Mouse (Mus musculus) heart, adult 9 months (tissue): Measurements from ENCODE around the gene Cmss1.
A peak's percentile ranks its signal among the peaks of the same experiment; 100 is the strongest.

ENCODE experiments used
- DNase-seq, 2 experiments: peaks; one replicate each; pipeline ENCODE4 v3.0.0; 2022; ENCODE audit warnings: low spot score in 2 of 2

Gene Cmss1

DNA sequence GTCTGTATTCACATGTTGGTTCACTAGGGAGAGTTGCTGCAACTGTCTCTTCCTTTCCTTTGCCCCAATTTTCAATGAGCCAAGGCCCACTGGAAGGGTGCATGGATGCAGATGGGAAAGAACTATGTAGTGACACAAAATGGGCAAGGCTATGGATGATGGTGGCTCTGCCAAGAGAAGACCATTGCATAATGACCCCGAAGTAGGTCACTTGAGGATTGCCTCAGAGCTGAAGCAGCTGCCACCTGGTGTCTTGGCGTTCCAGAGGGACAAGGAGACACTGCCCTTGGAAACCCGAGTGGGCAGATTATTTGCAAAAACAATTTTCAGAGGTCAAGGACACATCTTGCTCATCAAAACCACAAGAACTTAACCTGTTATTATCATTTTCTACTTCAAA lies 257.6 kb downstream of the Cmss1 start:
- DNase-seq: peak; percentile 61 to 71

DNA sequence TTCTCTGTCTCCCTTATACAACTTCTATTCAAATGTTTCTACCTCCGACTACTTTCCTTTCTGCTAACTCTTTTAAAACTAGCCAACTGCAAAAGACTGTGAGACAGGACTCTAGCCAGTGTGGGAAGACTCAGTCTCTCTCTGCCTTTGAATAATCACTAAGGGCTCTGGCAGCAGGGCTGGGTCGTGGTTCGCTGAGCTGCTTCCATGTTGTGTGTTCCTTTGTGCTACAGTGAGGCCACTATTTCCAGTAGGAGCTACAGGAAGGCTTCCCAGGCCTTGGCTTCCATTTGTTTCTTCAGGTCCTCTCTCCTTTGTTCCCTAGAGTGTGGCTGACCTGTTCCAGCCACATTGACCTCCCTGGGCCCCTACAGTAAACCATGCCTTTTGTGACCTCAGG lies 260.4 kb downstream of the Cmss1 start:
- no peak for DNase-seq

DNA sequence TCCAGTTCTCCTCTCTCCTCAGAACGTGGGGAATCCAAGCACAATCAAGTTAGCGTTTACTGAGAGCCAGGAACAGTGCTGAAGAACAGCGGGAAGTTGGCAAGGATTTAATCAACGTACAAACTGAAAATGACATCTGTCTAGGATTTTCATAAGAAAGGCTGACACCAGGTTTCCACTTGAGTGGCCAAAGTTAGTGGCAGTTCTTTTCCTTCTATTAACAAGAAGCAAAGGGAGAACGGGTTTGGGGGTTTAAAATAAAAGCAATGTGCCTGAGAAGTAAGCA lies 266.1 kb downstream of the Cmss1 start:
- no peak for DNase-seq

DNA sequence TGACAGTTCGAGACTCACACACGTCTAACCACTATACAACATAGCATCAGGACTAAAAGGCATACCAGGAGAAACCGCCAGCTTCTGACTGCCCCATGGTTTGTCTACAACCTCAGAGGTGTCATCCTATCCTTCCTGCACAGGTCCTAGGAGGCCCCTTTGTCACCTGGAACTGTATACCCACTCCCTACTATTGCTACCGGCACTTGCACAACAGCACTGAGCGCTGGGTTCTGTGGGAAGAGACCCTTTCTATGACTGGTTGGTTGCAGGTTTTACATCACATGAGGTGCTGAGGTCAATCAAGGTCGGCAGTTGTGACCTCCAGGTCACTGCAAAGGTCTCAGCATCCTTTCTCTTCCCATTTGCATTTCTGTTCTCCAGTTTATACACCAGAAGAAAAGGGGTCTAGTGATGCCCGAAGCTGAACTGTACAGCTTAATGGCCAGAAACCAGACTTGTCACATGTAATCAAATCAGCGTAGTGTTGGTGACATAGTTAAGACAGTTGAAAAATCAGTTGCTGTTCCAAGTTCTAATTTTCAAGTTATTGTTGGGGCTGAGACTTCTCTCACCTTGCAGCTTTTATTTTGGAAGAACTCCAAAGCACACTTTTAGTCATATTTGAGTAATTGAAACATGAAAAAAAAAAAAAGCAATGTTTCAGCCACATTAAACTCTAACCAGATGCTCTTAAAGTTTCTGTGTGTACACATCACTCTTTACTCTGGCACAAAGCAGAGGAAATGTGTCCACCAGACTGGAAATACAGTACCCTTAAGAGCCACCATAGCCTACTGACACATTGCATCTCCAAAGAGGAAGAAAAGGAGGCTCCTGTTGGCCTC lies 266.7 kb downstream of the Cmss1 start:
- no peak for DNase-seq

DNA sequence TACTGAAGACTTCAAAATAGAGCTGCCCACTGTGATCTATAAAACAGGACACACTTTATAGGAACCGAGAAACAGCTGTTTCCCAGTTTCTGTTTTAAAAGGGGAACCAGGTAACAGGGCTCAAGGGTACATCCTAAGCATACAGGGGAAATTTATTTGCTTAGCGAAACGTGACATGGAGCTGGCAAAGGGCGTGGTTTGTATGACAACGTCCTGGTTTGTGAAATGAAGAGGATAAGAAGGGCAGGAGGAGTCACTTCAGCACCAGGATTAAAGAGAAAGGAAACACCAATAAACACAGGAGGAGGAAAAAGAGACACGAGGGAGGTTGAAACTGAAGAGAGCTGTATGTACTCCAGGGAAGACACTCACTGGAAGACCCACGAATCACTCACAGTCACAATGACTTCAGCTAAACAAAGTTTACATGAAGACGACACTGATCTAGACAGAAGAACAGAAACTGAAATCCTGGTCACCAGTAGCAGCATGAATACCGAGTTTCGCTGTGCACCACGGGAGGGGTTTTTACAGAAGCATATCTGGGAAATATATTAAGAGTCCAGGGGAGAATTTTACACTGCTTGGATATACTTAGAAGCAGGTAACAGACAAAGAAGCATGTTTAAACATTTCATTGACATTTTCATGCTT lies 269.8 kb downstream of the Cmss1 start:
- DNase-seq: peak in 1 of 2 experiments; percentile 67

DNA sequence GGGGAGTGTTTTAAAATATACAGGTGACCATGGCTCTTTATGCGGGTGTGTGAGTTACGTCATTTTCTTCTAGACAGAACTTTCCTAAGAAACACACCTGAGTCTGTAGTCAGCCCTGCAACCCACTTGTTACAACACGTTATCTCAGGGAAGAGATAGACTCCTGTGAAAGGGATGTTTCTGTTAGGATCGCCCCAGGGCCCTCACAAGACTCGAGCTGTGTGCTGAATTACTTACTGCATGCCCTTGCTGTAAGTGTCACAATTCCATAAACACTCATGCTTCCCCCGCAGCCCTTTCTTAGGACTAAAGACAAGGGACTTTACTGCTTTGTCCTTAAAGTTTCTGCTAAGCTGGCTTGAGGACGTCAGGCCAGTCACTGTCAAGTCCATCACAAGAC lies 274.4 kb downstream of the Cmss1 start:
- no peak for DNase-seq

DNA sequence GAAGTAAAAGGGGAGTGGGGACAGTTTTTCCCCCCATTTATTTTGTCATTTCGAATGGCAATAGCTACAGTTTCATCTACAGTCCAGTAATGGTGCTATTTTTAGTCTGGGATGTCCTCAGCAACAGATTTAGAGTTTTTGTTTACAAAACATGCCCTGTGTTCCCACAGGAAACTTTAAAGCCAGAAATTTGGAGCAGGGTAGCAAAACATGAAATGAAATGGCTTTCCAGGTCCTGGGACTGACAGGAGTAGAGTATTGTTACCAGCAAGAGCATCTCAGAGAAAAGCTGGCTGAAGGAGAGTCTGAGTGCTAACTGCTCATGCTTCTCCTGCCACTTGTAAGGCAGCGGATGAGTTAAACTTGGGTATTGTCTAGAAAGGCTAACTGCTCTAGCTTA lies 276.6 kb downstream of the Cmss1 start:
- DNase-seq: no peak

DNA sequence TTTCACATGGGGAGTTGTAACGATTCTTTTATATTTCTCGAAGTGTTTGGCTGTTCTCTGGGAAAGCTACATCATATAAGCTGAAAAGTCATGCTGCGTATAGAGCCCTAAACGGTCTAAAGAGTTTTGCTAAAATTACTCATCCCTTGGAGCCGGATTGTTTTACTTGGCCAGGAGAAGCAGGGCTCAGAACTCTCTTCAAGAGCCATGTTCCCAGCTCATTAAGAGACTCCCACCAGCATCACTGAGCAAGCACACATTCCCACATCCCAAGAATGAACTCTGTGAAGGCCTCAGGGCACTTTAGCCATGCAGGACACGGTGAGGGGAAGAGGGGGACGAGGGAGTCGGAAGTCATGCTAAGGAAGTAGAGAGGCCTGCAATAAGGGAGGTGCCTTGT lies 277.6 kb downstream of the Cmss1 start:
- peak; percentile 41 to 46 for DNase-seq

DNA sequence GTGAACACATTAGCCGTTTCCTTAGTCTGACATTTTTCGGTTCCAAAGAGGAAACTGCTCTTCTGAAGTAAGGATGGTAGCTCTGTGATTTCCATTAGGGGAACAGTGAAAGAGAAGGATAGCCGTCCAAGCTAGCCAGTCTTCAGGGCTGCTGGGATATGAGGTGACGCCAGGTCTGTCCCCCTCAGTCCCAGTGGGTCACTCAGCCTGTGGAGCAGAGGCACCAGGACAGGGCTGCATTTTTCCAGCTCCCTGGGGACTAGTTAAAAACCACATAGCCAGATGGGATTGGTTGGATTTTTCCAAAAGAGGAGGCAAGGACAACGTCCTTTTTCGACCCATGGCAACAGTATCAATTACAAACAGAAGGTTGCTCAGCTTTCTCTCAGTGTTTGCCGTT lies 279.7 kb downstream of the Cmss1 start:
- DNase-seq: peak; percentile 77 to 78

DNA sequence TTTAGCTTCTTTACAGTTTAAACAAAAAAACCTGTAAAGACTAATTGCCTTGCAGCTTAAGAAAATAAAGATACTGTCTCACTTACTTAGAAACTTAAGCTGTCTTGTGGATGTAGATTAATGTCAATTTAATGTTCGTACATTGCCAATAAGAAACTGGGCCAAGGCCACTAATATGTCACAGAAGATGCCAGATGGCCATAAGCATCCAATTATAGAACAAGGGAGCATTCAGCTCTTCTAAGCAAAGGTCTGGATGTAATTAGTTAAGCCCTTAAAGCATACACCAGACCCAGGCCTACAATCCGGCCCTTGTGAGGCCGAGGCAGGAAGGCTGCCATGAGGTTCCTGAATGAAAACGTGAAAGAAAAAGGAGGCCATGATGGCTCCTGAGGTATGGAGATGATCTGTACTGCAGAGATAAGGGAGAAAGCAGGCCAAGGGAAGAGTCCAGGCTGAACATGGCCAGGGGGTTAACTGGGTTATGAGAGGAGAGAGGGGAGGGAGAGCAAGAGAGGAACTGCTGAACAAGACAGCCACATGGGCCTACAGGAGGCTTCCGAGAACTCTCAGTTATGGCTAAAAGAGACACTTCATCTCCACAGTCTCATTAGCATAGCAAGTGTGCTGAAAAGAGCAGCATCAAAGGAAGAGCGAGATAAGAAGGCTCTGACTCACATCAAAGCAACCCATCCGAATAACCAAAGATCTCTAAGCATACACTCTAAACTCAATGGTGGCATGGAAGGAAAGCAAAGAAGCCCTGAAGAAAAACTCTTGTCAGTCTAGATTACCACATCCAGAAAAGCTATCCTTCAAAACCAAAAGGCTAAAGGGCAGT lies 287.2 kb downstream of the Cmss1 start:
- DNase-seq: no peak

DNA sequence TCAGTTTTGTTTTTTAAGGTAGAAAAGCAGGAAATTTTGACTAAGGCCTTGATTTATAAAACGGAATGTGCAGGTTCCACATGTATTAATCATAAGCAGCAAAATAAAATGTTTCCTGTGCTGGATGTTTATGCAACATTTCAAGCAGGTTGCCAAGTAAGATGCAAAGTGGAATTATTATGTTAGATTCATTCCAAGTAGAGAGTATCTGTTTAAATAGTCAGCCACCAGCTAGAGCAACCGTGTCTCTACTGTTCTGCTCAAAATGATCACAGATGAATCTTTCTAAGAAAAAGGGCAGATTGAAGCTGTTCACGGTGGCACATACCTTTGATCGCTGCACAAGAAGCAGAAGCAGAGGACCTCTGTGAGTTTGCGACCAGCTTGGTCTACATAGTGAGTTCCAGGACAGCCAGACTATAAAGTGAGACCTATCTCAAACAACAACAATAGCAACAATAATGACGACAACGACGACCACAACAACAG lies 288.0 kb downstream of the Cmss1 start:
- DNase-seq: no peak

DNA sequence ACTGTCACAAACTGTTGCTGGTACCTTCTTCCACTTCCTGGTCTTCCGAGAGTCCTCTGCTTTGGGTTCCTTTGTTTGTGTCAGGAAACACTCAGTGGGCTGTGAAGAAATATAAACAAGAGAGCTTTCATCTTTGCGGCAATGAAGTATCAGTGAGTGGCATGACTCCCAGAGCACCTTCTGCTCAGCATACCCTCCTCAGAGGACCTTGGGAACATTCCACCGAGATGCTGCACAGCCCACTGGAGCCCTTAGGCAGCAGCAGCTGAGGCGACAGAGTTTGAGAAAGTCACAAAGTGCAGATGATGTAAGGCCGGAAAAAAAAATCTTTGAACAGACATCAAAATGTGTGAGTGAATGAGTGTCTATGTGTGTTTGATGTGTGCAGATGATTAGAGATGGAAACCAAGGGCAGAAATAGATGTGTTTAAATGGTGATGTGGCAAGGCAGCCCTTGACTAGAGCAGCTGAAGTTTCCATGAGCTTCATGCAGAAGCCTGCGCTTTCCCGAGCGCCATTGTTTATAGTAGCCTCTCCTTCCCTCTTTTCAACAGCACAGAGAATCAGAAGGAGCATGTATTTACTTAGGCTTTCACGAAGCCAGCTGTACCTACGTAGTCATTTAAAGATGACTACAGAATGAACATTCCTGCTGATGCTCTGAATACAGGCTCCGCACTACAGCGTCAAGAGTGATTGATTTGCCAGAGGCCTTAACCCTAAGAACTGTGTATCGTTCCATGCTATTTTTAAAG lies 288.6 kb downstream of the Cmss1 start:
- no peak for DNase-seq

DNA sequence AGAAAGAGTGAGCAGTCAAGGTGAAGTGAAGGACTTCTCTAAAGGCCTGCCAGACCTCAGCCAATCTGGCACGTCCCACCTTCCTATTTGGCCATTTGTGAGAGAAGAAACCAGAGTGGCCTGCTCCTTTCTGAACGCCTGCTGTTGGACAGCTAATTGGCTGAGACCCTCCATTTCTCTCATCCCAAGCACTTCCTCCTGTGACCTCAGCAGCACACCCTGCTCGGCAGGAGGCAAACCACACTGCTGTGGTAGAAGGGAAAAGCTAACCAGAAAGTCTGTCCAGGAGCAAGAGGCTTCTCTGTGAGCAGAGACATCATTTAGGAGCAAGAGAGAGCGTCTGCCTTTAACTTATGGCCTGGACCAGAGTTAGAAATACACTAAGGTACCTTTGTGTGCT lies 289.5 kb downstream of the Cmss1 start:
- DNase-seq: no peak

DNA sequence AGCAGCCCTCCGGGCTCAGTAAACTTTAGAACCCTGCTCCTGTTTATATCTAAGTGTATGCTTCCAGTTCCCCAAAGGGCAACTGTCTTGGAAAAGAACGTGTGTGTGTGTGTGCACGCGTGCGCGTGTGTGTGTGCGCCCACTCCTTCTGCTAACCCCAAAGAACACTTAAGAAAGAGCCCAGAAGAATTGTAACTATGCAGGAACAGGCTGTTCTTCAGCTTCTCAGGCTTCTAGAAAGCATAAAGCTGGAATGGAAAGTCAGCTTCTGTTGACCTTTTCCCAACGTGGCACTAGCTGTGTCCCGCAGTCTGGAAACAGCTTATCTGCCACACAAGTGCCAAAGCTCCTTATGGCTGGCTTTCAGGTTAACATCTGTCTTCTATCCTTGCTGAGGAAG lies 291.6 kb downstream of the Cmss1 start:
- no peak for DNase-seq

DNA sequence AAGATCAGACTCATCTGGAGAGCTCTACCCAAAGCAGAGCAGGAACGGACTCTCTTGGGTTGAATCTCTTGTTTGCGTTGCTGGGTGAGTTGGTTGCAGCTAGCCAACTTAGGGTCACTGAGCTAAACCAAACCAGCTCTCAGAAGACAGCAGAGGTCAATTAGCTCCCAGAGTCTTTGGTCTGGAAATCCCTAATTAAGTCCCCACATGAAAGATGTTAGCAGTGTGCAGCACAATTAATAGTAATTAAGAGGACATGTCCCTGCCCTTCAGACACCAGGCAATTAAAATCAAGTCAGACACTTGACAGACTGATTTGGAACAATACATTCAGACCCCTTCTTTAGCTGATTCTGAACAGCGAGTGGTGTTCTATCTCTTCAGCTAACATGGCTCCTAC lies 292.4 kb downstream of the Cmss1 start:
- no peak for DNase-seq

DNA sequence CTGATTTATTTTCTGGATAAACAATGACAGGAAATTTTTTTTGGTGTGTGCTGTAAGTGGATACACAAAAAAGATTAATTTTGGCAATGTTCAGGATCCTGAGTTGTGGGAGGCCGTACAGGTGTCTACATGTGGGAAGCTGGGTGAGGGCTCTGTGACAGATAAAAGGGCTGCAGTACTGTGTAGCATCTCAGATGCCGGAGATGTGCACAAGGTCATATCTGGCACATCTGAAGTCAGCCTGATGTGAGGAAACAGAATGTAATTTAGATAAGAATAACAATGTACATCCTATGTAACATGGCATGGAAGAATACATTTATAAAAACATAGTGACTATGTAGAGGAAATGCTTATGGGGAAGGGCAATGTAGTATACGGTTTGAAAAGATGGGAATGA lies 293.2 kb downstream of the Cmss1 start:
- no peak for DNase-seq

DNA sequence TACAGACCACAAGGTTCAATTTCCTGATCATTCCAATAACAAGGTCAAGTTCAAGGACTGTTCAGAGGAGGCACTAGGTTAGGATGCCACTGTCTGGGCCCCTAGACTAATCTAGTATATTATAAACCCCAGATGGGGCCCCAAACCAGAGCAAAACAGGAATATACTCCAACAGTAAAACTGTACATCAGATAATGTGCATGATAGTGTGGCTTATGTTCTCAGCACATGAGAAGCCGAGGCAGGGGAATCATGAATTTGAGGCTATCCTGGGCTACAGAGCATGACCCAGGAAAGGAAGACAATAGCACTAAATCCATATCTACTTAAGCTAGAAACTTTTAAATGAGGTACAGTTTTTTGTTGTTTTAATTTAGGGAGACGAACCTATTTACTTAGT lies 294.5 kb downstream of the Cmss1 start:
- DNase-seq: no peak

DNA sequence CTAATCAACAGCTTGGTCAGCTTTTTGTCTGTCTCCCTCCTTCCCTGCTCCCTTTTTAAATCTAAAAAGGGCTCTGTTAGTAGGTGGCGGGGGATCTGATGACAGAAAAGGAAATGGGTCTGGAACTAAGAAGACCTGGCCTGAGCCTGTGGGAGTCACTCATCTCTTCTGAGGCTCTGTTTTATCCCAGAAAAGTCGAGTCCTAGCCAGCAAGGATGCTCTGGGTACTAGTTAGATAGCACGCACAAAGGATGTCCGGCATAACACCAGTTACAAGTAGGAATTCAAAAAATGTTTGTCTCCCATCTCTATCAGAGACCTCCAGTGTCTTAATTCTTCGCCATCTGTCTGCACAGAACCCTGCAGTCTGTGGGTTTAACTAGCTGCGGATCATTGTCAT lies 301.2 kb downstream of the Cmss1 start:
- DNase-seq: no peak

DNA sequence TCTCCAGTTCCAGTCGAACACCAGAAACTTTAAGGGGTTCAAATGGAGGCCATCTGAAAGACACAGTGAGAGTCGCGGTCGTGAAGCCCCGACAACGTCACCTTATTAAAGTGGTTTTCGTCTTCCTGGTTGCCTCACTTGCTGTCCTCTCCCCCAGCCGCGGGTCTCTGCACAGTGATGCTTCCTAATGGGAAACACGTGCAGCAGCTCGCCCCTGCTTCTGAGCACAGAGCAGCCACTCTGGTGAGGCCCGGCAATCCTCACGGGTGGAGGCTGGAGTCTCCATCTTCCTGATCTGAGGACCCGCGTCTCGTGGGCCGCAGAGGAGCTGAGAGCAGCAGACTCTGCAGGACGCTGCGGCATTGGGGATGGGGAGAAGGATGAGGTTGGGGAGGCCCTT lies 302.9 kb downstream of the Cmss1 start:
- no peak for DNase-seq

DNA sequence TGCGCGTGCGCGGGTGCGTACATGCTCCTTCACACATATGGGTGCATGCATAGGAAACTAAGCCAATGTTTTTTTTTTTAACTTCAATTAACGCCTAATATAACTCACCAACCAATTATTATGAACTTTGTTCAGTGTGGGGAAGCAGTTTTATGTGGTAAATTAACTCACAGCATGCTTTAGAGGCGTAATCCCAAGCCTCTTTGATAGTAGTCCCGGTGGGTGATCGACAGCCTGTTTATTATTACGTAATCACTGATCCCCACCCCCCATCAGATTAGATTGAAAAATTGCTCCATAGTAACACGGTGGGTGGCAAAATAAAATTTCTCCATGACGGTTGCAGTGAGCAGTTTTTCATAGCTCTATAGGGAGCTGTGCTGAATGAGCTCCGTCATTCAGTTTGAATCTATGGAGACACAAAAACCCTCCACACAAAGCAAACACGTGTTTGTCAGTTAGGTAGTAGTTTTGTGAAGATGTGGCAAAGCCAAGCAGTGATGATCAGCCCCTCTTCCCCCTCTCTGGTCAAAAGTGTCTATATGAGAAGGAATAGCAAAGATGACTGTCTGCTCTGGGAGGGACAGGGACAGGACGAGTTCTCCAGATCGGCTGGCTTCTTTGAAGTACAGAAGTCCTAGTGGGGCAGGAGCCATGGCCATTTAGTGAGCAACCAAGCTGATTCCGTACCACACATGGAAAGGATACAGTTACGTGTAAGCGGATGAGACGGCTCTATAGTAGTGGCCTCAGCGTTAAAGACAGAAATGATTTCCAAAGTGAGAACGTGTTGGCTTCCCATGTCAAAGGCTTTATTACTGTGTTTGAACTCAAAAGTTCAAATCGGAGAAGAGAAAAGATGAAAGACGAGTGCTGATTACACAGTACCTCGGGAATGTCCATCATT lies 303.6 kb downstream of the Cmss1 start:
- no peak for DNase-seq
